Mouse (Mus musculus) lung, embryonic 16.5 days (tissue): Measurements from ENCODE around the gene Itpk1. TPM values are rescaled to one million over a fixed set of nuclear protein-coding genes. Genes with fewer than 3 reads are reported as not detected.

ENCODE experiments used
- ATAC-seq: fragments of 200-750 bp; cut with Nextera tagmentation; 2 replicates; pipeline ENCODE4 v1.8.0; 2017; ENCODE audit warnings: low read depth, mild to moderate bottlenecking, moderate library complexity
- H3K27ac ChIP-seq: fragments of 300-500 bp; sonication (generic); 2 replicates; pipeline ENCODE4 v1.5.1; 2014; ENCODE audit warnings: mild to moderate bottlenecking, control low read depth, low read length
- H3K27me3 ChIP-seq: fragments of 300-500 bp; sonication (generic); 2 replicates; pipeline ENCODE4 v1.6.1; 2014; ENCODE audit warnings: low read depth, low read length, mixed read lengths; ENCODE audit not compliant: control insufficient read depth, insufficient read depth
- H3K36me3 ChIP-seq: fragments of 300-500 bp; sonication (generic); 2 replicates; pipeline ENCODE4 v1.6.1; 2014; ENCODE audit warnings: low read length; ENCODE audit not compliant: control insufficient read depth, insufficient read depth
- H3K4me1 ChIP-seq: fragments of 300-500 bp; sonication (generic); replicated peaks from 2 replicates; pipeline ENCODE4 v1.6.1; 2014; ENCODE audit warnings: low read length, mixed read lengths; ENCODE audit not compliant: control insufficient read depth, insufficient read depth
- H3K4me2 ChIP-seq: fragments of 300-500 bp; sonication (generic); 2 replicates; pipeline ENCODE4 v1.6.1; 2014; ENCODE audit warnings: low read depth, low read length, control low read depth
- H3K4me3 ChIP-seq: fragments of 300-500 bp; sonication (generic); 2 replicates; pipeline ENCODE4 v1.5.1; 2014; ENCODE audit warnings: mild to moderate bottlenecking, low read length, control low read depth
- H3K9ac ChIP-seq: fragments of 300-500 bp; sonication (generic); 2 replicates; pipeline ENCODE4 v1.6.1; 2014; ENCODE audit warnings: low read length, control low read depth
- H3K9me3 ChIP-seq: fragments of 300-500 bp; sonication (generic); 2 replicates; pipeline ENCODE4 v1.6.1; 2016; ENCODE audit warnings: low read length; ENCODE audit not compliant: control insufficient read depth
- WGBS: fragments of 180-500 bp; shearing (Covaris S2); extraction: QIAGEN DNeasy Blood & Tissue Kit; methylation state at CpG from one replicate; pipeline ENCODE4 v1.1.7; 2014; 5-methylcytosine and 5-hydroxymethylcytosine counted together
- microRNA counts: library from miRNA; unstranded; fragments of <30 nt; microRNA quantifications from one replicate; lab custom pipeline; 2016
- microRNA-seq: library from miRNA; unstranded; fragments of <30 nt; microRNA quantifications from one replicate; pipeline ENCODE4, GENCODE M21; 2016
- polyA plus RNA-seq: library from polyadenylated mRNA; unstranded; fragments of >200 nt; fragmentation: Nextera tagmentation; extraction: Ambion mirVana; gene quantifications from 2 replicates; pipeline ENCODE4 v1.2.1, GENCODE M21; 2015

Gene Itpk1
- polyA plus RNA-seq, 1 experiment from 2014 or later = 10.6 TPM

GRCm38 (mm10) chr12:102535796-102536195 lies 168.9 kb downstream of the Itpk1 start:
- Histone ChIP-seq H3K27ac (no peak overlapping the region), H3K9ac (no peak overlapping the region), H3K9me3 (no peaks in the 10 kb centered on the region), H3K4me3 (no peak overlapping the region), H3K36me3 (no peaks in the 10 kb centered on the region), H3K4me1 (no peaks in the 10 kb centered on the region), H3K27me3 (no peaks in the 10 kb centered on the region), H3K4me2 (no peak overlapping the region)
- WGBS = 35% methylated on average over 1 of the region's 1 CpGs
- no peak for ATAC-seq

- H3K9me3 ChIP-seq = no peaks in the 10 kb centered on the region
- 66% methylated on average over 5 of the region's 5 CpGs for WGBS
- no peaks in the 10 kb centered on the region for H3K36me3 ChIP-seq
- no peak overlapping the region for H3K4me2 ChIP-seq
- no peaks in the 10 kb centered on the region for H3K4me1 ChIP-seq
- no peaks in the 10 kb centered on the region for H3K27me3 ChIP-seq
- no peak overlapping the region for H3K4me3 ChIP-seq
- no peak for ATAC-seq
- H3K27ac ChIP-seq = no peak overlapping the region
- no peak overlapping the region for H3K9ac ChIP-seq
These were observed 176.7 kb downstream of the Itpk1 start for GRCm38 (mm10) chr12:102527989-102528388.

GRCm38 (mm10) chr12:102524760-102525159 lies 180.0 kb downstream of the Itpk1 start:
- ATAC-seq = no peak; the same call in 1 of the 2 replicates
- WGBS = 19% methylated on average over 6 of the region's 6 CpGs
- Histone ChIP-seq H3K4me1 (peaks cover 4% of the 10 kb centered on the region), H3K27ac (no peak overlapping the region), H3K4me2 (no peak overlapping the region), H3K9me3 (no peaks in the 10 kb centered on the region), H3K36me3 (no peaks in the 10 kb centered on the region), H3K4me3 (no peak overlapping the region), H3K9ac (no peak overlapping the region), H3K27me3 (no peaks in the 10 kb centered on the region)

- no peaks in the 10 kb centered on the region for H3K9me3 ChIP-seq
- H3K9ac ChIP-seq = no peak overlapping the region
- 48% methylated on average over 3 of the region's 3 CpGs for WGBS
These were observed 180.5 kb downstream of the Itpk1 start for GRCm38 (mm10) chr12:102524216-102524615.

GRCm38 (mm10) chr12:102521777-102522319 lies 182.9 kb downstream of the Itpk1 start:
- peak; percentile 69 for ATAC-seq
- H3K9me3 ChIP-seq = no peaks in the 10 kb centered on the region
- 12% methylated on average over 13 of the region's 13 CpGs for WGBS
- peak overlapping the region; percentile 18; the same call in 1 of the 2 replicates for H3K4me2 ChIP-seq
- no peak overlapping the region for H3K9ac ChIP-seq
- H3K27ac ChIP-seq = peak overlapping the region; percentile 59
- peaks cover 4% of the 10 kb centered on the region for H3K4me1 ChIP-seq
- H3K4me3 ChIP-seq = no peak overlapping the region
- no peaks in the 10 kb centered on the region for H3K36me3 ChIP-seq
- H3K27me3 ChIP-seq = no peaks in the 10 kb centered on the region

More at GRCm38 (mm10) chr12:102524216-102524615, 180.5 kb downstream of the Itpk1 start:
- Histone ChIP-seq H3K36me3 (no peaks in the 10 kb centered on the region), H3K4me2 (no peak overlapping the region), H3K27me3 (no peaks in the 10 kb centered on the region), H3K4me1 (peaks cover 4% of the 10 kb centered on the region), H3K4me3 (no peak overlapping the region), H3K27ac (no peak overlapping the region)
- no peak for ATAC-seq

GRCm38 (mm10) chr12:102519929-102520720 lies 184.6 kb downstream of the Itpk1 start:
- ATAC-seq = no peak
- H3K27ac ChIP-seq = no peak overlapping the region
- H3K36me3 ChIP-seq = no peaks in the 10 kb centered on the region
- no peak overlapping the region for H3K4me2 ChIP-seq
- H3K9me3 ChIP-seq = no peaks in the 10 kb centered on the region
- no peaks in the 10 kb centered on the region for H3K27me3 ChIP-seq
- 73% methylated on average over 12 of the region's 12 CpGs for WGBS
- peaks cover 4% of the 10 kb centered on the region for H3K4me1 ChIP-seq
- H3K4me3 ChIP-seq = no peak overlapping the region
- H3K9ac ChIP-seq = no peak overlapping the region

MicroRNA genes within 50 kb of the gene (microRNA counts, 519-probe panel; counts per million panel counts)
- not detected for microRNA mmu-miR-1936 (lab: Ali Mortazavi, UCI)

Small RNA genes within 50 kb of the gene (microRNA-seq; reads per million reads assigned to microRNA genes)
- gene Mir1936 = not detected

Other genes with a start within 250 kb of the Itpk1 start
- gene Golga5, start 235.8 kb downstream of the Itpk1 start, polyA plus RNA-seq = 34.2 and 35.5 TPM in 2 replicates
- 1.4 and 2.0 TPM in 2 replicates for gene Chga, start 150.0 kb downstream of the Itpk1 start, polyA plus RNA-seq
- 22.0 and 24.4 TPM in 2 replicates for gene Moap1, start 38.7 kb upstream of the Itpk1 start, polyA plus RNA-seq
- gene Tmem251, start 38.8 kb upstream of the Itpk1 start, polyA plus RNA-seq = 7.4 and 8.0 TPM in 2 replicates
- not detected in 2 replicates for gene Gm28051, start 52.8 kb upstream of the Itpk1 start, polyA plus RNA-seq
- 26.4 and 26.9 TPM in 2 replicates for gene Gon7, start 52.9 kb upstream of the Itpk1 start, polyA plus RNA-seq
- 40.7 and 41.1 TPM in 2 replicates for gene Ubr7, start 53.0 kb upstream of the Itpk1 start, polyA plus RNA-seq
- gene Gm20604, start 53.7 kb upstream of the Itpk1 start, polyA plus RNA-seq = 22.8 and 26.5 TPM in 2 replicates
- gene Btbd7, start 173.5 kb upstream of the Itpk1 start, polyA plus RNA-seq = 17.1 and 18.1 TPM in 2 replicates
- gene Cox8c, start 194.4 kb upstream of the Itpk1 start, polyA plus RNA-seq = not detected in 2 replicates
- 0.18 and 0.65 TPM in 2 replicates for gene Unc79, start 243.9 kb upstream of the Itpk1 start, polyA plus RNA-seq